In the genomic region with DNA sequence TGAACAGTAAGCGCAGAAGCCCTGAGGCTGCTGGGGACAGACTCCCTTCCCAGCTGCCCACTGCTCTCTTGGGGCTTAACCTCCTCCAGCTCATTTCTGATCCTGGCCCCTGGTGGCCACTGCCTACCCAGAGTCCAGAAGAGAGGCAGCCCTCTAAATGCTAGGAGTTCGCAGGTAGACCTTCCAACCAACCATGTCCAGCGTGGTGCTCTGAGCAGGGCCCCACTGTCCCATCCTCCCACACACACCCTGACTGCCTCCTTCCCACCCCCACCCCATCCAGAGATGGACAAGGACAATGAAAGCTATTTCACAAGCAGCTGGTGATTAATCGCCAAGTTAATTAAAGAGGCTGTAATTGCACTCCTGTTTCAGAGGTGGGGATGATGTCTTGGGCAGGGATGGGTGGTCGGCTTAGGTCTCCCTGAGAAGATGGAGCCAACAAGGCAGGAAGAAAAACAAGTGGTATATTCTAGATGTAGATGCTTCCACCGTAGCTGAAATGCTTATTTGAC, we compare ENCODE assay signal across 31 mouse cellular contexts. TPM values are rescaled to one million over a fixed set of nuclear protein-coding genes. Genes with fewer than 3 reads are reported as not detected.
DNase-seq lines count a peak whose midpoint lies in the region; ATAC-seq and TF ChIP-seq lines count a peak whose summit lies in the region.
"Had no signal": no experiment of that assay in that cellular context is flagged by ENCODE, and none has a peak within 500 bp of the region (broad histone marks: within the 10 kb centered on the region; RNA-seq: fewer than 3 reads in every experiment).

No protein-coding gene starts in this region.

- H3K4me2 ChIP-seq in forebrain, embryonic 12.5 days: no peak overlapping the region
- no peak overlapping the region for H3K4me2 ChIP-seq in forebrain, embryonic 15.5 days (replicated peaks)
- no peak overlapping the region for H3K4me2 ChIP-seq in intestine, postnatal 0 days (replicated peaks; ENCODE audit: low read depth)
- H3K4me2 ChIP-seq in intestine, embryonic 16.5 days (ENCODE audit: low read depth, low read length): no peak overlapping the region
- H3K4me2 ChIP-seq: limb, embryonic 15.5 days; liver, embryonic 13.5 days; midbrain, embryonic 13.5 days had no signal

- H3K9me3 ChIP-seq in forebrain, embryonic 12.5 days: no peaks in the 10 kb centered on the region
- no peaks in the 10 kb centered on the region for H3K9me3 ChIP-seq in forebrain, embryonic 15.5 days
- H3K9me3 ChIP-seq in intestine, postnatal 0 days (ENCODE audit: control insufficient read depth): no peaks in the 10 kb centered on the region
- no peaks in the 10 kb centered on the region for H3K9me3 ChIP-seq in intestine, embryonic 16.5 days (ENCODE audit: control insufficient read depth, low read length)
- H3K9me3 ChIP-seq: embryonic facial prominence, embryonic 15.5 days; limb, embryonic 10.5 days; limb, embryonic 15.5 days; liver, embryonic 13.5 days; megakaryocyte, embryonic 14.5 days; midbrain, embryonic 13.5 days had no signal

- H3K36me3 ChIP-seq in forebrain, embryonic 12.5 days (replicated peaks): no peaks in the 10 kb centered on the region
- H3K36me3 ChIP-seq in forebrain, embryonic 15.5 days: no peaks in the 10 kb centered on the region
- H3K36me3 ChIP-seq in intestine, postnatal 0 days (ENCODE audit: control insufficient read depth, insufficient read depth): no peaks in the 10 kb centered on the region
- no peaks in the 10 kb centered on the region for H3K36me3 ChIP-seq in intestine, embryonic 16.5 days (ENCODE audit: control insufficient read depth, insufficient read depth, low read length)
- H3K36me3 ChIP-seq: embryonic facial prominence, embryonic 15.5 days; limb, embryonic 10.5 days; limb, embryonic 15.5 days; liver, embryonic 13.5 days; midbrain, embryonic 13.5 days had no signal

- 36% methylated on average over 6 of the region's 6 CpGs for WGBS in forebrain, embryonic 12.5 days
- WGBS in forebrain, embryonic 15.5 days: 34% methylated on average over 6 of the region's 6 CpGs
- 76% methylated on average over 6 of the region's 6 CpGs for WGBS in intestine, postnatal 0 days
- 74% methylated on average over 6 of the region's 6 CpGs for WGBS in intestine, embryonic 16.5 days

- no peak overlapping the region for H3K4me3 ChIP-seq in forebrain, embryonic 12.5 days (replicated peaks)
- no peak overlapping the region for H3K4me3 ChIP-seq in forebrain, embryonic 15.5 days
- H3K4me3 ChIP-seq in intestine, postnatal 0 days (ENCODE audit: low read depth, low read length): no peak overlapping the region
- H3K4me3 ChIP-seq in intestine, embryonic 16.5 days (ENCODE audit: low read length): no peak overlapping the region
- H3K4me3 ChIP-seq in layer of hippocampus, adult 2 months: no peak overlapping the region
- H3K4me3 ChIP-seq: embryonic facial prominence, embryonic 15.5 days; limb, embryonic 10.5 days; limb, embryonic 15.5 days; liver, embryonic 13.5 days; megakaryocyte, embryonic 14.5 days; midbrain, embryonic 13.5 days had no signal

- H3K4me1 ChIP-seq in forebrain, embryonic 12.5 days: peaks cover 75% of the 10 kb centered on the region
- H3K4me1 ChIP-seq in forebrain, embryonic 15.5 days: peaks cover 74% of the 10 kb centered on the region
- H3K4me1 ChIP-seq in intestine, postnatal 0 days (replicated peaks; ENCODE audit: control insufficient read depth, insufficient read depth, low read length): no peaks in the 10 kb centered on the region; the same call in 1 of the 2 replicates
- peaks cover 11% of the 10 kb centered on the region for H3K4me1 ChIP-seq in intestine, embryonic 16.5 days (ENCODE audit: control insufficient read depth, insufficient read depth, low read length)

- no peak for ATAC-seq in forebrain, embryonic 12.5 days (ENCODE audit: low FRiP score)
- no peak for ATAC-seq in forebrain, embryonic 15.5 days (replicated peaks)
- no peak for ATAC-seq in intestine, postnatal 0 days
- ATAC-seq in intestine, embryonic 16.5 days: no peak
- ATAC-seq: activated CD4-positive, CD25-positive, alpha-beta regulatory T cell, adult 4 months; CD4-positive, CD25-positive, alpha-beta regulatory T cell, adult 4 months; lung, postnatal 0 days; midbrain, embryonic 13.5 days had no signal

- peak overlapping the region; percentile 17; the same call in 1 of the 2 replicates for H3K9ac ChIP-seq in forebrain, embryonic 12.5 days
- H3K9ac ChIP-seq in forebrain, embryonic 15.5 days (replicated peaks): no peak overlapping the region
- H3K9ac ChIP-seq in intestine, postnatal 0 days (ENCODE audit: low read depth, low read length): no peak overlapping the region
- no peak overlapping the region for H3K9ac ChIP-seq in intestine, embryonic 16.5 days (ENCODE audit: low read depth, low read length)
- H3K9ac ChIP-seq: embryonic facial prominence, embryonic 15.5 days; limb, embryonic 15.5 days; liver, embryonic 13.5 days; midbrain, embryonic 13.5 days had no signal

- peak overlapping the region; percentile 56 for H3K27ac ChIP-seq in forebrain, embryonic 12.5 days
- no peak overlapping the region for H3K27ac ChIP-seq in forebrain, embryonic 15.5 days (replicated peaks)
- H3K27ac ChIP-seq in intestine, postnatal 0 days (ENCODE audit: low read depth, low read length): no peak overlapping the region
- no peak overlapping the region for H3K27ac ChIP-seq in intestine, embryonic 16.5 days (ENCODE audit: low read length)
- no peak overlapping the region for H3K27ac ChIP-seq in layer of hippocampus, adult 2 months
- H3K27ac ChIP-seq: embryonic facial prominence, embryonic 15.5 days; limb, embryonic 15.5 days; liver, embryonic 13.5 days; midbrain, embryonic 13.5 days; stomach, postnatal 0 days had no signal

- TF ChIP-seq CTCF in intestine, postnatal 0 days (IDR thresholded peaks at IDR 0.05; ENCODE audit: low read depth): 0 out of 2 replicates have a peak, but pooled peaks have one; percentile 7
- TF ChIP-seq CTCF in layer of hippocampus, adult 2 months (conservative IDR thresholded peaks at IDR 0.05): 0 out of 2 replicates have a peak, but pooled peaks have one; percentile 4

- no peak for DNase-seq in layer of hippocampus, adult 2 months (ENCODE audit: low spot score in 2 of 2)
- no peak for DNase-seq in layer of hippocampus, adult 9-10 months (ENCODE audit: low spot score)
- peak; percentile 80 for DNase-seq in retina, postnatal 1 day
- DNase-seq: adrenal gland, adult 2 months; adrenal gland, postnatal 36 days; cerebellum, adult 18-20 months; cerebellum, postnatal 10 days; gastrocnemius, postnatal 25 days; heart, adult 18-20 months; heart, postnatal 36 days; kidney, adult 2 months; kidney, postnatal 4 days; layer of hippocampus, adult 9-11 months; liver, embryonic 13.5 days; lung, adult 18-20 months; lung, postnatal 4 days; right cerebral cortex, postnatal 4 days; thymus, adult 18-20 months had no signal

- H3K27me3 ChIP-seq in forebrain, embryonic 12.5 days: peaks cover 43% of the 10 kb centered on the region
- H3K27me3 ChIP-seq in forebrain, embryonic 15.5 days: no peaks in the 10 kb centered on the region
- peaks cover 13% of the 10 kb centered on the region; the same call in 1 of the 2 replicates for H3K27me3 ChIP-seq in intestine, postnatal 0 days (replicated peaks; ENCODE audit: control insufficient read depth, insufficient read depth, low read length)
- H3K27me3 ChIP-seq in intestine, embryonic 16.5 days (replicated peaks; ENCODE audit: control insufficient read depth, insufficient read depth, low read length): peaks cover 2% of the 10 kb centered on the region; the same call in 1 of the 2 replicates

RNA-seq across cellular contexts. Expression of a gene that starts 1.6 kb away (rescaled TPM):
- polyA plus RNA-seq in forebrain, embryonic 12.5 days (2016; fragmentation: Nextera tagmentation; extraction: Ambion mirVana): 14.7 and 14.9 TPM in 2 replicates
- 18.2 and 18.7 TPM in 2 replicates for polyA plus RNA-seq in forebrain, embryonic 15.5 days (2015; fragmentation: Nextera tagmentation; extraction: Ambion mirVana)
- 3.9 and 4.1 TPM in 2 replicates for polyA plus RNA-seq in intestine, postnatal 0 days (2015; fragmentation: Nextera tagmentation; extraction: Ambion mirVana)
- 5.1 and 5.5 TPM in 2 replicates for polyA plus RNA-seq in intestine, embryonic 16.5 days (2015; fragmentation: Nextera tagmentation; extraction: Ambion mirVana)
- total RNA-seq in layer of hippocampus, adult 2 months (2021): 100 to 1,000 TPM; 219 to 230 TPM

RNA-seq across cellular contexts. Expression of a gene that starts 43.9 kb away (rescaled TPM):
- polyA plus RNA-seq in forebrain, embryonic 12.5 days (2016; fragmentation: Nextera tagmentation; extraction: Ambion mirVana): 1.4 and 1.7 TPM in 2 replicates
- polyA plus RNA-seq in forebrain, embryonic 15.5 days (2015; fragmentation: Nextera tagmentation; extraction: Ambion mirVana): 1.6 and 1.8 TPM in 2 replicates
- polyA plus RNA-seq in intestine, postnatal 0 days (2015; fragmentation: Nextera tagmentation; extraction: Ambion mirVana): 1.1 and 1.2 TPM in 2 replicates
- 3.1 and 3.6 TPM in 2 replicates for polyA plus RNA-seq in intestine, embryonic 16.5 days (2015; fragmentation: Nextera tagmentation; extraction: Ambion mirVana)
- total RNA-seq in layer of hippocampus, adult 2 months (2021): 1 to 10 TPM; 1.9 to 2.8 TPM
